Mouse (Mus musculus) embryonic facial prominence, embryonic 13.5 days (tissue): Measurements from ENCODE around the gene Igf1r. TPM values are rescaled to one million over a fixed set of nuclear protein-coding genes. Genes with fewer than 3 reads are reported as not detected.

ENCODE experiments used
- ATAC-seq: fragments of 200-750 bp; cut with Nextera tagmentation; 2 replicates; pipeline ENCODE4 v1.8.0; 2017; ENCODE audit warnings: low read depth; ENCODE audit not compliant: insufficient number of reproducible peaks, insufficient read depth, low FRiP score, low TSS enrichment
- H3K27ac ChIP-seq: fragments of 300-500 bp; sonication (generic); 2 replicates; pipeline ENCODE4 v1.5.1; 2015; ENCODE audit warnings: moderate library complexity, mild to moderate bottlenecking, inconsistent platforms
- H3K27me3 ChIP-seq: fragments of 300-500 bp; sonication (generic); 2 replicates; pipeline ENCODE4 v1.6.1; 2015; ENCODE audit warnings: mild to moderate bottlenecking, inconsistent platforms
- H3K36me3 ChIP-seq: fragments of 300-500 bp; sonication (generic); 2 replicates; pipeline ENCODE4 v1.6.1; 2015; ENCODE audit warnings: mild to moderate bottlenecking, inconsistent platforms
- H3K4me1 ChIP-seq: fragments of 300-500 bp; sonication (generic); 2 replicates; pipeline ENCODE4 v1.6.1; 2015; ENCODE audit warnings: inconsistent platforms
- H3K4me2 ChIP-seq: fragments of 300-500 bp; sonication (generic); 2 replicates; pipeline ENCODE4 v1.6.1; 2015; ENCODE audit warnings: moderate library complexity, mild to moderate bottlenecking, inconsistent platforms
- H3K4me3 ChIP-seq: fragments of 300-500 bp; sonication (generic); 2 replicates; pipeline ENCODE4 v1.5.1; 2015; ENCODE audit warnings: mild to moderate bottlenecking, inconsistent platforms
- H3K9ac ChIP-seq: fragments of 300-500 bp; sonication (generic); 2 replicates; pipeline ENCODE4 v1.6.1; 2015; ENCODE audit warnings: mild to moderate bottlenecking, inconsistent platforms
- H3K9me3 ChIP-seq: fragments of 300-500 bp; sonication (generic); 2 replicates; pipeline ENCODE4 v1.6.1; 2016; ENCODE audit warnings: inconsistent platforms
- WGBS: fragments of 180-500 bp; shearing (Covaris S2); methylation state at CpG from one replicate; pipeline ENCODE4 v1.1.7; 2015; ENCODE audit warnings: mixed read lengths; 5-methylcytosine and 5-hydroxymethylcytosine counted together
- polyA plus RNA-seq: library from polyadenylated mRNA; unstranded; fragments of >200 nt; fragmentation: Nextera tagmentation; extraction: Ambion mirVana; gene quantifications from 2 replicates; pipeline ENCODE4 v1.2.1, GENCODE M21; 2015

The Igf1r gene
- polyA plus RNA-seq, 1 experiment from 2014 or later = 28.7 TPM

DNA sequence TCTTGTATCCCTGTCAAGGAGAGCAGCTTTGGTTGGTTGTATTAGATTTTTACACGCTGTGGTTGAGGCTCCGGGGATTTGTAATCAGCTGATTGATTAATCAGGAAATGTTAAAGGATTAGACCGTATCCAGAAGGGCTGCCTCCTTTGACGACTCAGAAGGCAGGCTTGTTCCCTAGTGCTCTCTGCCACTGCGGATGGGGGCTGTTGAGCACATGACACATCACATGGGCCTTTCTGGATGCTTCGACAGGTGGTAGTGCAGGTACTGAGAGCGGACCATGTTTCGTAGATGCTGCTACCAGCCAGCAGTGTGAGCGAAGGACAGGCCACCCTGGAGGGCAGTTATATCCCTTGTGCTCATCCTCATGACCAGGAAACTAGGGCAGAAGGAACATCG, 33.6 kb downstream of the Igf1r start:
- no peaks in the 10 kb centered on the region for H3K36me3 ChIP-seq
- H3K4me1 ChIP-seq = peaks cover 47% of the 10 kb centered on the region
- H3K4me2 ChIP-seq = no peak overlapping the region
- ATAC-seq = no peak
- no peak overlapping the region for H3K27ac ChIP-seq
- no peaks in the 10 kb centered on the region for H3K9me3 ChIP-seq
- H3K4me3 ChIP-seq = no peak overlapping the region
- H3K27me3 ChIP-seq = no peaks in the 10 kb centered on the region
- no peak overlapping the region for H3K9ac ChIP-seq
- WGBS = 73% methylated on average over 10 of the region's 10 CpGs

DNA sequence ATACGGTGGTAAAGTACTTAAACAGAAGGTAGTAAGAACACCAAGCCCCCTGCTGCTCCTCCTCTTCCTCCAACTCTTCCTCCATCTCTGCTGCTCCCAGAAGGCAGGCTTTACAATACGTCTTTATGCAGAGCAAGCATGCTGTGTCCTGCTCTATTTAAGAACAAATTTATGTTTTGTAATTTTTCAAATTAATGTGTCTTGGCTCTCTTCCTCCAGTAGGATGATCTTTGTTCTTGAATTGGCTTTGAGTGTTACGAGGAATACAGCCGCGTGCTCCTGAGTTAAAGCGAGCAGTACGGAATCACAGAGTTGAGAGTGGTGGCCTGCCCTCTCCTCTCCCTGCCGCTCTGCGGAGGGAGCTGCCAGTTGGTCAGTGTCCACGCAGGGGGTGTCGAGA, 34.2 kb downstream of the Igf1r start:
- no peak overlapping the region for H3K9ac ChIP-seq
- no peak overlapping the region for H3K27ac ChIP-seq
- H3K4me2 ChIP-seq = no peak overlapping the region
- 83% methylated on average over 11 of the region's 11 CpGs for WGBS
- H3K9me3 ChIP-seq = no peaks in the 10 kb centered on the region
- no peak for ATAC-seq
- H3K27me3 ChIP-seq = no peaks in the 10 kb centered on the region
- H3K4me1 ChIP-seq = peaks cover 41% of the 10 kb centered on the region
- no peaks in the 10 kb centered on the region for H3K36me3 ChIP-seq
- no peak overlapping the region for H3K4me3 ChIP-seq

DNA sequence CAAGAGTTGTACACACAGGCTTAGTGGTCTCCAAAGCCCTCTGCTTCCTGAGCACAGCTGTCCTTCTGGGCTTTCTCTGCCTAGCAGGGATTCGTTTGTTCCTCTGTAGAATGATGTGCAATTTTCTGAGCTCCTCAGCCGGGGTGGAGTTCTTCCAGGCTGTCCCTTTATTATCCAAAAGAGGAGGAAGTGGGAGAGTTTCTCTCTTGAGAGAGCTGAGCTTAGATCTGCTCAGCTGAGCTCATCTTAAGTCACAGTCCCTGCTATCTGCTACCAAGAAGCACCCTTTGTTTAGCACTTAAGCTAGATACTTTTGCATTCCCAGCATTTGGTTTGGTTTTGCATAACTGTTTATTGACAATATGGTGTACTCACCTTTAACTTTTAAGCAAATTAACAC, 36.7 kb downstream of the Igf1r start:
- Histone ChIP-seq H3K4me2 (no peak overlapping the region), H3K9ac (no peak overlapping the region), H3K9me3 (no peaks in the 10 kb centered on the region), H3K4me1 (peaks cover 37% of the 10 kb centered on the region), H3K4me3 (no peak overlapping the region), H3K27me3 (no peaks in the 10 kb centered on the region), H3K27ac (no peak overlapping the region), H3K36me3 (no peaks in the 10 kb centered on the region)
- ATAC-seq = no peak
- 59% methylated on average over 2 of the region's 2 CpGs for WGBS

DNA sequence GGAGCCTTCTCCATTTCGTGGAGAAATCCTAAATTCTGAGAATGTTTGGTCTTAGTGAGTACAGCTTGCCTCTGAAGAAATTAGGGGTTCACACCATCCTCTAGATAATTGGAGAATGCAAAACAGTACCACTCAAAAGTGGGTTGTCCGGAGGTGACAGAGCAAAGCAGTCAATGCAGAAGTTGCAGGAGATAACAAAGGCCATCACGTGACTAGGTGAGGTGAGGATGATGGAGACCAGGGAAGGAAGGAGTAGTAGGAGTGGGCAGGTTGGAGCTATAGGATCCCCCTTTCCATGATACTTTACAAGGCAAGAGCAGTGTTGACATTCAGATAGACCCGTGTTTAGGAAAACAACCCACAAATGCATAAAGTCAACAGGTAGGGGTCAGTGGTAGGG, 41.0 kb downstream of the Igf1r start:
- H3K27me3 ChIP-seq = no peaks in the 10 kb centered on the region
- H3K27ac ChIP-seq = no peak overlapping the region
- H3K4me1 ChIP-seq = peaks cover 49% of the 10 kb centered on the region
- H3K4me3 ChIP-seq = no peak overlapping the region
- H3K36me3 ChIP-seq = no peaks in the 10 kb centered on the region
- no peak for ATAC-seq
- 89% methylated on average over 4 of the region's 4 CpGs for WGBS
- H3K9ac ChIP-seq = no peak overlapping the region
- H3K4me2 ChIP-seq = no peak overlapping the region
- no peaks in the 10 kb centered on the region for H3K9me3 ChIP-seq

DNA sequence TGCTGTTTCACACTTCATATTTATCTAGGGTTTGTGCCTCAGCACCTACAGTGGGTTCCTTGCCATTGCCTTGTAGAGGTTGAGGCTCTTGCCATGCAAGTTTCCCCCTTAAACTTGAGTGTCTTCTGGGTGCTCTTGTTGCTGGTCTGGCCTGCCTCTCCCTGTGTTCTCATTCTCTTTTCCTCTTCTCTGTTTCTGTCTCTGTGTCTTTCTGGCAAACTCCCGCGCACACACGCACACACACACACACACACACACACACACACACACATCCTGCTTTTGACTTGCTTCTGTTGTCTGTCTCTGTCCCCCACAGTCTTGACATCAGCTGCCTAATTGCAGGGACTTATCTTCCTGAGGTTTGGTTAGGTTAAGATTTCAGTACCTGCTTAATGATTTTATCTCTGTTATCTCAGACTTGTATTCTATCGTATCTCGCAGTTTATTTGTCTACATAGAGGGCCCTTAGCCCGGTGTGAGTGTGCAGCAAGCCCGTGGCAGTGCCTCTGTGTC, 41.8 kb downstream of the Igf1r start:
- Histone ChIP-seq H3K9ac (no peak overlapping the region), H3K9me3 (no peaks in the 10 kb centered on the region), H3K4me1 (peaks cover 52% of the 10 kb centered on the region), H3K27ac (no peak overlapping the region), H3K4me3 (no peak overlapping the region), H3K4me2 (no peak overlapping the region), H3K27me3 (no peaks in the 10 kb centered on the region), H3K36me3 (no peaks in the 10 kb centered on the region)
- WGBS = 76% methylated on average over 7 of the region's 7 CpGs
- ATAC-seq = no peak

DNA sequence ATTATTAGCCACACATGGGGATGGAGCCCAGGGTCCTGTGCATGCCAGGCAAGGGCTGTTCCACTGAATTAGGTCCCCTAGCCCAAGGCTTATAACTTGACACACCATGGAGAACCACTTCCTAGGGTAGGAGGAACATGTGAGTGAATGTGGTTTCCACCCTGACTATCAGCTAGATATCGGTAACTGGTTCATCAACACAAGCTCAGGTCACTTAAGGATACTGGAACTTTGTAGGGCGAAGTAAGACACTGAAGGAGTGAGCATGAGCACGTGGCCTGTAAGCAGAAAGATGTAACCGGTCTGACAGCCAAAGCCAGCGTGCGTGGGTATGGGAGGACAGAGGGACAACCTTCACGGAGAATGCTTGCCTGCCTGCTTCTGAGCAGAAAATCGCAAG, 42.6 kb downstream of the Igf1r start:
- no peaks in the 10 kb centered on the region for H3K27me3 ChIP-seq
- no peaks in the 10 kb centered on the region for H3K9me3 ChIP-seq
- peaks cover 55% of the 10 kb centered on the region for H3K4me1 ChIP-seq
- no peak overlapping the region for H3K27ac ChIP-seq
- WGBS = 60% methylated on average over 8 of the region's 8 CpGs
- no peaks in the 10 kb centered on the region for H3K36me3 ChIP-seq
- H3K9ac ChIP-seq = no peak overlapping the region
- no peak overlapping the region for H3K4me3 ChIP-seq
- H3K4me2 ChIP-seq = no peak overlapping the region
- no peak for ATAC-seq

DNA sequence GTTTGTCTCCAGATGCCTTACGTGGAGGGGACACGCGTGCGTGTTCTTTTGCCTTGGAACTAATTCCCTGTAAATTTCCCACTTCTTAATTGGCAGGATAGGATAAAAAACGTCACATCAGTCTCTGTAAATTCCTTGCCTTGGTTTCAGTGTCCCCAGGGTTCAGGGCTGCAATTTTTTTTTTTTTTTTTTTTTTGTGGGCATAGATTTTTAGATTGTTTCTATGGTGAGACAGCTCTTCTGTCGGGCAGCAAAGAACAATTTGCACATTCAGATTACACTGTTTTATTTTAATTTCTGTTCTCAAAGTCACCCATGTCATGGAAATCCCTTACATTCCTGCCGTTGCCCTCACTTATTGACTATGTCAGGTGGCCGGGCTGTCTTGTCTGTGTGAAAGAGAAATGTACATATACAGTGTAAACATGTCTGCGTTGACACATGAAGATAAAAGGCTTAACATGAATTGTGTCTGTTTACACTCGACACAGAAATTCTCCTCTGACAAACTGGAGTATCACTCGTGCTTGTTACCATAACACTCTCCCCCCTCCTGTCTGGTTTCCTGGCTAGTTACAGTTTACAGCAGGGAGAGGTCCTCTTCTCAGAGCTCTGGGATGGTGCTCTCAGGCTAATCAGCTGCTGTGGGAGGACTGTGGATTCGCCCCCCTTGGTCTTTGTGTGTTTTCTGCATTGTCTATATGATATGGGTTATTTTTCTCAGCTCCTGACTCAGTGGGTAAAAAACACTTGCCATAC, 43.8 kb downstream of the Igf1r start:
- no peak overlapping the region for H3K9ac ChIP-seq
- no peak for ATAC-seq
- H3K4me3 ChIP-seq = no peak overlapping the region
- no peaks in the 10 kb centered on the region for H3K9me3 ChIP-seq
- H3K27me3 ChIP-seq = no peaks in the 10 kb centered on the region
- peaks cover 55% of the 10 kb centered on the region for H3K4me1 ChIP-seq
- no peak overlapping the region for H3K27ac ChIP-seq
- 0 out of 2 replicates have a peak, but pooled peaks cover 4% of the 10 kb centered on the region for H3K36me3 ChIP-seq
- H3K4me2 ChIP-seq = no peak overlapping the region
- 55% methylated on average over 12 of the region's 12 CpGs for WGBS

DNA sequence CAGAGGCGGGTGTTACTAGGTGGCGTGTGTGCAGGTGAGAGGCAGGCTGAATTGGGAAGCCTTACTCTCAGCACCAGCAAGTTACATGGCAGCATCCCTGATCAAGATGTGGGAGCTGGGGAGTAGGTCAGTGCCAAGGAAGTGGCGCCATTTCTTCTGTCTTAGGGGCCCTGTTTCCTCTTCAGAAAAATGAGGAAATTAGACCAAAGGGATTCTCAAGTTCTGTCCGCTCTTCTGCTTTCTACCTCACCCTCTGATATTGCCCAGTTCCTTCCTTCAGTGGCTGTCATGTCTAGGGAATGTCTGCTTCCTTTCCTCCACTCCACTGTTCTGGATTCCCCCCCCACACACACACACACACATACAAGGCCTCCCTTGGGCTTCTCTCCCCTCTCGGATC, 48.6 kb downstream of the Igf1r start:
- H3K9ac ChIP-seq = no peak overlapping the region
- peaks cover 25% of the 10 kb centered on the region for H3K4me1 ChIP-seq
- no peak overlapping the region for H3K27ac ChIP-seq
- H3K4me2 ChIP-seq = no peak overlapping the region
- WGBS = 92% methylated on average over 5 of the region's 5 CpGs
- no peaks in the 10 kb centered on the region for H3K9me3 ChIP-seq
- peaks cover 27% of the 10 kb centered on the region for H3K36me3 ChIP-seq
- H3K4me3 ChIP-seq = no peak overlapping the region
- H3K27me3 ChIP-seq = no peaks in the 10 kb centered on the region
- ATAC-seq = no peak

DNA sequence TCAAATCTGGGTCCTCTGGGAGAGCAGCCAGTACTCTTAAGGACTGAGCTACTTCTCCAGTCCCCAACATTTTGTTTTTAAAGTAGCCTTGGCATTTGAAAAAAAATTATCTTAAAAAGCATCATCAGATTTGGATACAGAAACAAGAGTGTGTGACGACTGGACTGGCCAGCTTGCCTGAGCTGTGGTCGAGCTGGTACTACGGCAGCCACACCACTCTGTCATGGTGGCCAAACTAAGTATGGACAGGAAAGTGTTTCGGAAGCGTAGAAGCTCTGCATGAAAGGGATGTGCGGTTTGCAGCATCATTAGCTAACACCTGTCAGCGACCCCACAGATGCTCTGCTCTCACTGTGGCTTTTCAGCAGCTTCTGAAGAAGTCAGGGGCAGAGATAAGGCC, 53.4 kb downstream of the Igf1r start:
- H3K36me3 ChIP-seq = peaks cover 49% of the 10 kb centered on the region
- no peak overlapping the region for H3K27ac ChIP-seq
- H3K27me3 ChIP-seq = no peaks in the 10 kb centered on the region
- H3K9me3 ChIP-seq = no peaks in the 10 kb centered on the region
- WGBS = 91% methylated on average over 7 of the region's 7 CpGs
- H3K9ac ChIP-seq = no peak overlapping the region
- no peak overlapping the region for H3K4me2 ChIP-seq
- H3K4me3 ChIP-seq = no peak overlapping the region
- no peak for ATAC-seq
- peaks cover 8% of the 10 kb centered on the region for H3K4me1 ChIP-seq

DNA sequence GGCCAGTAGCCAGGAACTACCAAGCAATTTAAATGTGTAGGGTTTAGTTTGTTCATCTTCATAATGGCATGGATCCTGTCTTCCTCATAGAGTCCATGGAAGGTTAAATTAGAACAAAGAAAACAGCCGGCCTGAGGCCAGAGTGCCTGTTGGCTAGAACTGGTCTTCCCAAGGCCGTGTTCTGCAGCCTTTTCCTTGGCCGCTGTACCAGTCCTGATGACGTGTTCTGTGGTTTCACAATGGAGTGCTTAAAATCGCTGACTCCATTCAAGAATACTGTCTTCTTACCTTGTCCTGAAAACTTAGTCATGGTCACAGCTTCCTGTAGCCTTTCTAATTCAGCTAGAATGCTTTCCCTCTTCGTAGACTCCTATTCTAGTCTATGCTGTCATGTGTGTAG, 53.9 kb downstream of the Igf1r start:
- Histone ChIP-seq H3K9ac (no peak overlapping the region), H3K4me2 (no peak overlapping the region), H3K4me1 (peaks cover 11% of the 10 kb centered on the region), H3K27me3 (no peaks in the 10 kb centered on the region), H3K27ac (no peak overlapping the region), H3K9me3 (no peaks in the 10 kb centered on the region), H3K36me3 (peaks cover 49% of the 10 kb centered on the region), H3K4me3 (no peak overlapping the region)
- WGBS = 93% methylated on average over 6 of the region's 6 CpGs
- ATAC-seq = no peak

DNA sequence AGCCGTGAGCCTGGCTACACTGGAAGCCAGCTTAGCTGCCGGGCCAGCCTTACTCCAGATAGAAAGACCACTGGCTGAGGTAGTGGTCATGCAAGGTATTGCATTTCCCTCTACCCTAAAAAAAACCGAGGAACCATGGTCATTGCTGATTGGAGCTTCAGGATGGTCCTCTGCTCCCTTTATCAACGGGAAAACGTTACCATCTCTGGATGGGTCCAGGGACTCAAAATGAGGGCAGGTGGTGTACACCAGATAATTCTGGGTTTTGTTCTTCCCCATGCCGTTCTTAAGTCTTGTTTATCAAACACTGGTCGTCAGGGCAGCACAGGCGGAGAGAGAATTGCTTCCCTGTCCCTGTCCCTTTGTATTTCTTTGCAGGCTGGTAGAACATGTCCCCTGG, 57.0 kb downstream of the Igf1r start:
- H3K9ac ChIP-seq = no peak overlapping the region
- no peak overlapping the region for H3K4me2 ChIP-seq
- no peak overlapping the region for H3K4me3 ChIP-seq
- H3K36me3 ChIP-seq = peaks cover 44% of the 10 kb centered on the region
- H3K27ac ChIP-seq = no peak overlapping the region
- ATAC-seq = no peak
- peaks cover 28% of the 10 kb centered on the region for H3K4me1 ChIP-seq
- 74% methylated on average over 8 of the region's 8 CpGs for WGBS
- no peaks in the 10 kb centered on the region for H3K27me3 ChIP-seq
- no peaks in the 10 kb centered on the region for H3K9me3 ChIP-seq

DNA sequence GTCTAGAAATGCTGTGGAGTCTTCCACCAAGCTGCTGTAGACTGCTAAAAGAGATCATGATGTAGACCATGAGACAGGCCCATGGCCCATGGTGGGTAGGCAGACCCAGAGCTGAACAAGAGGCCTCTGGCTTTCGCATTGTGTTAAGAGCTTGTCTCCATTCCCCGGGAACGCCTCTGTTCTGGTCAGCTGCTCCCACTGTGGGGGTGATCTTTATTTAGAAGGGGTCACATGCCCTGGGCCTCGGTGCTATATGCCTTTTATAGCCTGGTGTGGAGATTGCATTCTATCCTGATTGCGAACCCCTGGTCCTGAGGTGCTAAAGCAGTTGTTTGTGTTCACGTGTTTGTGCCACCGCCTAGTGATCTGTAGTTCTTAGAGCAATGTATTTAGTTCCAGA, 57.5 kb downstream of the Igf1r start:
- no peak overlapping the region for H3K4me3 ChIP-seq
- H3K27ac ChIP-seq = no peak overlapping the region
- no peak overlapping the region for H3K9ac ChIP-seq
- H3K4me1 ChIP-seq = peaks cover 28% of the 10 kb centered on the region
- no peak overlapping the region for H3K4me2 ChIP-seq
- WGBS = 75% methylated on average over 7 of the region's 7 CpGs
- peaks cover 42% of the 10 kb centered on the region for H3K36me3 ChIP-seq
- H3K27me3 ChIP-seq = no peaks in the 10 kb centered on the region
- no peaks in the 10 kb centered on the region for H3K9me3 ChIP-seq
- no peak for ATAC-seq
